ENCODE assay signal across 8 mouse cellular contexts in genomic region chr1:52113666-52114069, GRCm38 (mm10). TPM values are rescaled to one million over a fixed set of nuclear protein-coding genes. Genes with fewer than 3 reads are reported as not detected.
DNase-seq lines count a peak whose midpoint lies in the region; ATAC-seq and TF ChIP-seq lines count a peak whose summit lies in the region.

No protein-coding gene starts in this region.

- TF ChIP-seq POLR2A in liver, adult 2 months (IDR thresholded peaks at IDR 0.05; ENCODE audit: extremely low read depth, insufficient read depth, low read length), result 0 out of 2 replicates have a peak, but pooled peaks have one; percentile 29
- TF ChIP-seq POLR2A in myocyte (IDR thresholded peaks at IDR 0.05; ENCODE audit: insufficient read length, low read depth), result peak; percentile 88

- peak overlapping the region; percentile 64; the same call in 1 of the 2 replicates for H3K27ac ChIP-seq in heart, embryonic 11.5 days (ENCODE audit: low read depth, low read length)
- peak overlapping the region; percentile 76; the same call in 1 of the 2 replicates for H3K27ac ChIP-seq in kidney, embryonic 16.5 days (ENCODE audit: low read length)
- H3K27ac ChIP-seq in liver, adult 2 months (replicated peaks; ENCODE audit: insufficient read depth, low read depth, low read length), result peak overlapping the region; percentile 50

- peak; percentile 90 for TF ChIP-seq CTCF in liver, adult 2 months (IDR thresholded peaks at IDR 0.05; ENCODE audit: low read depth, low read length)

- no peaks in the 10 kb centered on the region for H3K9me3 ChIP-seq in heart, embryonic 11.5 days (replicated peaks; ENCODE audit: control insufficient read depth, low read length)
- no peaks in the 10 kb centered on the region for H3K9me3 ChIP-seq in kidney, embryonic 16.5 days (ENCODE audit: low read length)

- H3ac ChIP-seq in myocyte (ENCODE audit: control insufficient read depth, insufficient read length), result no peak overlapping the region

- H3K9ac ChIP-seq in heart, embryonic 11.5 days (ENCODE audit: low read depth, low read length), result peak overlapping the region; percentile 80
- peak overlapping the region; percentile 72 for H3K9ac ChIP-seq in kidney, embryonic 16.5 days (replicated peaks; ENCODE audit: low read length)
- H3K9ac ChIP-seq in liver, adult 2 months (ENCODE audit: low read depth, low read length), result peak overlapping the region; percentile 65

- H3K4me2 ChIP-seq in heart, embryonic 11.5 days, result peak overlapping the region; percentile 78
- H3K4me2 ChIP-seq in kidney, embryonic 16.5 days (replicated peaks; ENCODE audit: low read depth, low read length), result peak overlapping the region; percentile 64
- H3K4me2 ChIP-seq in myocyte (ENCODE audit: low read depth), result peak overlapping the region; percentile 94

- under 1% methylated on average over 32 of the region's 32 CpGs for WGBS in heart, embryonic 11.5 days (ENCODE audit: insufficient replicate concordance)
- WGBS in kidney, embryonic 16.5 days, result under 1% methylated on average over 32 of the region's 32 CpGs
- under 1% methylated on average over 32 of the region's 32 CpGs for WGBS in liver, adult 2 months

- no peaks in the 10 kb centered on the region for H3K27me3 ChIP-seq in heart, embryonic 11.5 days (ENCODE audit: control insufficient read depth, insufficient read depth, low read length)
- H3K27me3 ChIP-seq in kidney, embryonic 16.5 days (ENCODE audit: insufficient read depth, low read length), result no peaks in the 10 kb centered on the region
- no peaks in the 10 kb centered on the region for H3K27me3 ChIP-seq in liver, adult 2 months (ENCODE audit: control insufficient read depth, insufficient read depth, low read length)
- no peaks in the 10 kb centered on the region for H3K27me3 ChIP-seq in myocyte (ENCODE audit: control insufficient read depth, insufficient read depth, insufficient read length)
- H3K27me3 ChIP-seq in splenic B cell, adult 2 months (ENCODE audit: control insufficient read depth, insufficient read depth, low read length, poor library complexity, severe bottlenecking), result no peaks in the 10 kb centered on the region

- peak; percentile 98 for ATAC-seq in erythroblast, adult 5-6 weeks (replicated peaks; ENCODE audit: low FRiP score, poor library complexity, severe bottlenecking)
- peak; percentile 93 for ATAC-seq in heart, embryonic 11.5 days (replicated peaks; ENCODE audit: insufficient number of reproducible peaks, low FRiP score, low TSS enrichment)
- ATAC-seq in kidney, embryonic 16.5 days (ENCODE audit: low FRiP score, low TSS enrichment), result peak; percentile 98

- no peaks in the 10 kb centered on the region for H3K36me3 ChIP-seq in heart, embryonic 11.5 days (ENCODE audit: control insufficient read depth, insufficient read depth, low read length)
- H3K36me3 ChIP-seq in kidney, embryonic 16.5 days (ENCODE audit: insufficient read depth, low read length), result no peaks in the 10 kb centered on the region
- no peaks in the 10 kb centered on the region for H3K36me3 ChIP-seq in liver, adult 2 months (ENCODE audit: control insufficient read depth, insufficient read depth, low read length)
- H3K36me3 ChIP-seq in myocyte (ENCODE audit: control insufficient read depth, insufficient read depth), result no peaks in the 10 kb centered on the region
- no peaks in the 10 kb centered on the region for H3K36me3 ChIP-seq in splenic B cell, adult 2 months (ENCODE audit: control insufficient read depth, insufficient read depth, low read length, poor library complexity, severe bottlenecking)

- H3K4me1 ChIP-seq in heart, embryonic 11.5 days (ENCODE audit: control insufficient read depth, insufficient read depth, low read length), result peaks cover 7% of the 10 kb centered on the region; the same call in 1 of the 2 replicates
- H3K4me1 ChIP-seq in kidney, embryonic 16.5 days (ENCODE audit: insufficient read depth, low read length), result peaks cover 7% of the 10 kb centered on the region; the same call in 1 of the 2 replicates
- peaks cover 8% of the 10 kb centered on the region; the same call in 1 of the 2 replicates for H3K4me1 ChIP-seq in liver, adult 2 months (ENCODE audit: control insufficient read depth, insufficient read depth, low read length)

- H3K79me2 ChIP-seq in liver, adult 2 months (ENCODE audit: control insufficient read depth, insufficient read depth, low read length), result no peaks in the 10 kb centered on the region
- H3K79me2 ChIP-seq in myocyte (ENCODE audit: control insufficient read depth, insufficient read depth), result no peaks in the 10 kb centered on the region

- peak; percentile 99 to 100 for DNase-seq in B cell, adult 2 months
- peak; percentile 99 for DNase-seq in brain, adult 2 months (ENCODE audit: low read depth, low spot score)
- DNase-seq in liver, adult 2 months (ENCODE audit: extremely low read depth, low read depth, low spot score), result peak; percentile 85
- peak; percentile 99 for DNase-seq in splenic B cell, adult 2 months (ENCODE audit: low read depth, low spot score)

- H3K4me3 ChIP-seq in heart, embryonic 11.5 days (ENCODE audit: low read depth, low read length), result peak overlapping the region; percentile 42
- H3K4me3 ChIP-seq in kidney, embryonic 16.5 days (ENCODE audit: low read length), result peak overlapping the region; percentile 47
- H3K4me3 ChIP-seq in liver, adult 2 months (ENCODE audit: insufficient read depth, low read depth, low read length), result peak overlapping the region; percentile 57
- peak overlapping the region; percentile 24 for H3K4me3 ChIP-seq in myocyte

TF ChIP-seq in myocyte, 11 proteins besides CTCF, POLR2A, EP300 and RAD21:
- TF ChIP-seq POLR2AphosphoS2 (IDR thresholded peaks at IDR 0.05; ENCODE audit: insufficient read length, low read depth), result peak; percentile 86
- TF ChIP-seq MAX (IDR thresholded peaks at IDR 0.05; ENCODE audit: low read depth), result peak; percentile 84
- TF ChIP-seq TCF3 (IDR thresholded peaks at IDR 0.05; ENCODE audit: insufficient read length, low read depth), result no peak
- no peak for TF ChIP-seq E2F4 (IDR thresholded peaks at IDR 0.05; ENCODE audit: insufficient read depth)
- no peak for TF ChIP-seq TCF12 (IDR thresholded peaks at IDR 0.05; ENCODE audit: insufficient read depth, poor library complexity, severe bottlenecking)
- TF ChIP-seq REST (IDR thresholded peaks at IDR 0.05; ENCODE audit: insufficient read depth, insufficient read length), result no peak
- peak; percentile 35 for TF ChIP-seq SRF (IDR thresholded peaks at IDR 0.05; ENCODE audit: control insufficient read depth, insufficient read length, low read depth)
- TF ChIP-seq MYOG (IDR thresholded peaks at IDR 0.05; ENCODE audit: control insufficient read depth in 1 of 3, insufficient read depth in 1 of 3, insufficient read length in 2 of 3, low read depth in 2 of 3), result peak in 2 of 3 experiments; percentile 52 to 72
- TF ChIP-seq USF1 (IDR thresholded peaks at IDR 0.05; ENCODE audit: low read depth), result peak; percentile 90
- peak in 2 of 3 experiments; percentile 32 to 62 for TF ChIP-seq MYOD1 (IDR thresholded peaks at IDR 0.05; ENCODE audit: control insufficient read depth in 1 of 3, insufficient read length in 2 of 3, low read depth in 2 of 3)

RNA-seq across cellular contexts. Expression of gene Stat1, which starts 5.6 kb away (rescaled TPM):
- 75.7 and 84.2 TPM in 2 replicates for total RNA-seq in erythroblast, adult 5-6 weeks (2015; ENCODE audit: low replicate concordance)
- total RNA-seq in erythroblast, adult 5-6 weeks (2017; ENCODE audit: low replicate concordance), result 89.5 and 98.0 TPM in 2 replicates
- 28.5 and 31.2 TPM in 2 replicates for polyA plus RNA-seq in heart, embryonic 11.5 days (2014; fragmentation: Nextera tagmentation; extraction: Ambion mirVana)
- polyA plus RNA-seq in kidney, embryonic 16.5 days (2015; fragmentation: Nextera tagmentation; extraction: Ambion mirVana), result 18.6 and 21.5 TPM in 2 replicates
- total RNA-seq in liver, adult 2 months (2014; rRNA removed), result 82.8 and 87.4 TPM in 2 replicates
- polyA plus RNA-seq in liver, adult 2 months (2012; rRNA removed), result 37.0 and 54.3 TPM in 2 replicates
- 8.1 TPM for polyA plus RNA-seq in myocyte (2012; fragmentation: generic; extraction: Trizol)

Comparison
In these comparisons a context has a peak if more than half of its experiments do, and no peak if none do; other contexts are left out.
1. Peak in every context shown above with its lines: DNase-seq, ATAC-seq, H3K4me3 ChIP-seq and H3K27ac ChIP-seq.